Mouse (Mus musculus) CH12.LX (cell line): Measurements from ENCODE around the gene Nexn.

Experiments
- CTCF ChIP-seq, 2 experiments: IDR thresholded peaks in 1 of 2; conservative IDR thresholded peaks in 1 of 2; 2 replicates each; pipeline ENCODE4 v1.5.1; 2011 to 2012; ENCODE audit warnings: low read depth in 2 of 2, low read length in 2 of 2, improper control_type of control experiment in 1 of 2, inconsistent platforms in 1 of 2, mild to moderate bottlenecking in 1 of 2, moderate library complexity in 1 of 2
- ELF1 ChIP-seq: IDR thresholded peaks from 2 replicates; pipeline ENCODE4 v1.6.1; 2014; ENCODE audit warnings: low read depth, mild to moderate bottlenecking, inconsistent platforms, low read length, improper control_type of control experiment
- EP300 ChIP-seq: IDR thresholded peaks from 2 replicates; pipeline ENCODE4 v1.6.1; 2011; ENCODE audit warnings: low read length, improper control_type of control experiment
- IRF4 ChIP-seq: IDR thresholded peaks from 2 replicates; pipeline ENCODE4 v1.6.1; 2014; ENCODE audit warnings: low read depth, mild to moderate bottlenecking, inconsistent platforms, low read length, improper control_type of control experiment
- JUND ChIP-seq: conservative IDR thresholded peaks from 2 replicates; pipeline ENCODE4 v1.6.1; 2011; ENCODE audit warnings: low read depth, low read length, improper control_type of control experiment
- POLR2A ChIP-seq: IDR thresholded peaks from 2 replicates; pipeline ENCODE4 v1.6.1; 2011; ENCODE audit warnings: low read depth, mild to moderate bottlenecking, improper control_type of control experiment, low read length
- RAD21 ChIP-seq: IDR thresholded peaks from 2 replicates; pipeline ENCODE4 v1.6.1; 2011; ENCODE audit warnings: low read depth, mild to moderate bottlenecking, low read length, improper control_type of control experiment, moderate library complexity
- USF2 ChIP-seq: conservative IDR thresholded peaks from 2 replicates; pipeline ENCODE4 v1.6.1; 2011; ENCODE audit warnings: low read depth, low read length, improper control_type of control experiment

- no peak for TF ChIP-seq IRF4
- TF ChIP-seq EP300: no peak
- TF ChIP-seq USF2: no peak
- peak in 1 of 2 experiments; percentile 41; a peak in 2 of 4 replicates for TF ChIP-seq CTCF (conservative IDR thresholded peaks at IDR 0.05 in 1 of 2, IDR thresholded peaks at IDR 0.05 in 1 of 2; ENCODE audit: low read depth in 2 of 2, low read length in 2 of 2)
- no peak for TF ChIP-seq ELF1
- TF ChIP-seq POLR2A: peak; percentile 34; the same call in 1 of the 2 replicates
- TF ChIP-seq RAD21: no peak
- no peak for TF ChIP-seq JUND
Measured at GRCm38 (mm10) chr3:152245273-152245910, 20.8 kb downstream of the Nexn start.
